Mouse (Mus musculus) olfactory bulb, adult 2 months (tissue): ENCODE results near the gene Spc24. TPM values are rescaled to one million over a fixed set of nuclear protein-coding genes. Genes with fewer than 3 reads are reported as not detected.

ENCODE experiments used
- H3K27ac ChIP-seq: fragments of 200-500 bp; 2 replicates; pipeline ENCODE4 v1.5.1; 2012; ENCODE audit warnings: low read depth, low read length; ENCODE audit not compliant: insufficient read depth
- H3K4me1 ChIP-seq: fragments of 200-500 bp; 2 replicates; pipeline ENCODE4 v1.6.1; 2012; ENCODE audit warnings: low read length; ENCODE audit not compliant: control insufficient read depth, insufficient read depth
- H3K4me3 ChIP-seq: fragments of 200-500 bp; 2 replicates; pipeline ENCODE4 v1.5.1; 2012; ENCODE audit warnings: mild to moderate bottlenecking, low read depth, low read length, moderate library complexity; ENCODE audit not compliant: insufficient read depth
- CTCF ChIP-seq: fragments of 200-500 bp; IDR thresholded peaks from 2 replicates; pipeline ENCODE4 v1.5.1; 2012; ENCODE audit warnings: low read depth, mild to moderate bottlenecking, low read length, moderate library complexity; ENCODE audit not compliant: insufficient read depth
- POLR2A ChIP-seq: fragments of 200-500 bp; IDR thresholded peaks from 2 replicates; pipeline ENCODE4 v1.6.1; 2012; ENCODE audit warnings: mild to moderate bottlenecking, low read depth, low read length, moderate library complexity; ENCODE audit not compliant: insufficient read depth
- WGBS: fragments of 180-500 bp; shearing (Covaris S2); methylation state at CpG from one replicate; pipeline ENCODE4 v1.1.7; 2018; 5-methylcytosine and 5-hydroxymethylcytosine counted together
- polyA plus RNA-seq: library from polyadenylated mRNA; stranded (reverse); fragments of >200 nt; gene quantifications from 2 replicates; pipeline ENCODE4 v1.2.4, GENCODE M21; 2012; ENCODE audit warnings: low replicate concordance; ENCODE audit not compliant: missing spikeins, insufficient read depth, insufficient read length

The Spc24 gene
- polyA plus RNA-seq, 1 experiment = not detected

DNA sequence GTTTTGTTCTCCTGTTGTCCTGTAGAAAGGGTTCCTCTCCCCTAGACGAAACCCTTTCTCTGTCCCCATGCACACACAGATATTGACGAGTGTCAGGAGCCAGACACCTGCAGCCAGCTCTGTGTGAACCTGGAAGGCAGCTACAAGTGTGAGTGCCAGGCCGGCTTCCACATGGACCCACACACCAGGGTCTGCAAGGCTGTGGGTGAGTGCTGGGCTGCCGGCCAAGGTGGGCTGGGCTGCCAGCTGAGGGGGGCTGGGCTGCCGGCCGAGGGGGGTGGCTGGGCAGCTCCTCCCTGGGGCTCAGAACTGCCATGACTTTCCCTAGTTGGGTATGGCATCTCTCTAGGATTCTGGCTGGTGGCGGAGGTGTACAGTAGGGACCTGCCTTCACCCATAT lies 21.3 kb downstream of the Spc24 start:
- Histone ChIP-seq H3K4me3 (no peak overlapping the region), H3K27ac (no peak overlapping the region), H3K4me1 (no peaks in the 10 kb centered on the region)
- 50% methylated on average over 7 of the region's 7 CpGs for WGBS
- TF ChIP-seq POLR2A (no peak), CTCF (no peak)

DNA sequence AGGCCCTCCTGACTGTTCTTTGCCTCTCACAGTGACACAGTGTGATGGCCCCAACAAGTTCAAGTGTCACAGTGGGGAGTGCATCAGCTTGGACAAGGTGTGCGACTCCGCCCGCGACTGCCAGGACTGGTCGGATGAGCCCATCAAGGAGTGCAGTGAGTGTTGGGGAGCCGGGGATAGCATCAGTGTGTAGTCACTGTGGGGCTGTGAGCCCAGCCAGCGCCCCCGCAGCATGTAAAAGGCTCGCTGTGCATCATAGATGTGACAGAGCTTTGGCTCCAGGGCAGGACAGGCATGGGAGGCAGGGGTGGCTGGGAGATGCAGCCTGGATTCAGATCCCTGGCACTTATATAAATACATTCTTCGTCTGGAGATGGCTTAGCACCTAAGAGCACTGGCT lies 22.9 kb downstream of the Spc24 start:
- no peak for TF ChIP-seq CTCF
- no peak for TF ChIP-seq POLR2A
- H3K4me1 ChIP-seq = no peaks in the 10 kb centered on the region
- 89% methylated on average over 10 of the region's 10 CpGs for WGBS
- no peak overlapping the region for H3K27ac ChIP-seq
- H3K4me3 ChIP-seq = no peak overlapping the region

DNA sequence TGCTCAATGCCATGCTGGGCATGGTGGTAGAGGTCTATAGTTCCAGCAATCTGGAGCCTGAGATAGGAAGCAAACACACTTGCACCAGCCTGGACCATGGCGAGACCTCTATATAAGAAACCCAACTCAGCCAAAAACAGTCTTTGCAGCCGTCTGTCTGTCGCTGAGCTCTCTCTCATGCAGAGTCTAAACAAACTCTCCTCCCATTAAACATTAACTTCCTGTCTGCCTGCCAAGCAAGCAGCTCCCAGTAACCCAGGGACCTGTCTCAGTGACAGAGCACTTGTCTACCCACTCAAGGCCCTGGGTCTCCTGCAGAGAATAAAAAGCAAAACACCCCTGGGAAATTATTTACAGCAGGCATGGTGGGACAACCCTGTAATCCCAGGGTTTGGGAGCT lies 23.5 kb downstream of the Spc24 start:
- Histone ChIP-seq H3K27ac (no peak overlapping the region), H3K4me1 (no peaks in the 10 kb centered on the region), H3K4me3 (no peak overlapping the region)
- 73% methylated on average over 3 of the region's 3 CpGs for WGBS
- TF ChIP-seq POLR2A = no peak
- no peak for TF ChIP-seq CTCF

DNA sequence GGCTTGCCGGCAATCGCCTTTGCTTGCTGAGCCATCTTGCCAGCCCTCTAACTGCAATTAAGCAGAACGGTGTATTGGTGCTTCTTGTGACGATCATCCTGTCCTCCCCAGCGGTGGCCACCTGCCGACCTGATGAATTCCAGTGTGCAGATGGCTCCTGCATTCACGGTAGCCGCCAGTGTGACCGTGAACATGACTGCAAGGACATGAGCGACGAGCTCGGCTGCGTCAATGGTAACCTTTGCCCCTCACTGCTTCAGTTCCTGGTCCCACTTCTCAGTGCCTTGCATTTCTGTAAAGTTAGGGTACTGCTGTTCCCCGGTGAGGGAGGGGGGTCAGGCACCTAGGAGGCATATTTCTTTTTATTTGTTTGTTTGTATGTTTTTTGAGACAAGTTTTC lies 25.0 kb downstream of the Spc24 start:
- 94% methylated on average over 14 of the region's 14 CpGs for WGBS
- TF ChIP-seq CTCF (no peak), POLR2A (no peak)
- no peaks in the 10 kb centered on the region for H3K4me1 ChIP-seq
- H3K27ac ChIP-seq = no peak overlapping the region
- no peak overlapping the region for H3K4me3 ChIP-seq

DNA sequence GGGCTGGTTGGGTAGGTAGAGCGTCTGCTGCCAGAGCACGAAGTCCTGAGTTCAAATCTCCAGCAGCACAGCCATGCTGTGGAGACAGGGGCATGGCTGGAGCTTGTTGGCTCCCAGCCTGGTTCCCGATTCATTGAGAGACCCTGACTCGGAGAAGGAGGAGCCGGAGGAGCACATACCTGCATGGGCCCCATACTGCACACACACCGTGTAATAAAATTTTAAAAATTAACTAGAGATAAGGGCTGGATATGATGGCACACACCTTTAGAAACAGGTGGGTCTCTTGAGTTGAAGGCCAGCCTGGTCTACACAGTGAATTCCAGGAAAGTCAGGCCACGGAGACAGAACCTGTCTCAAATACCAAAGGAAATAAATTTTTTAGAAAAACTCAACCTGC lies 26.1 kb downstream of the Spc24 start:
- Histone ChIP-seq H3K4me3 (no peak overlapping the region), H3K27ac (no peak overlapping the region), H3K4me1 (peaks cover 8% of the 10 kb centered on the region)
- 98% methylated on average over 7 of the region's 7 CpGs for WGBS
- no peak for TF ChIP-seq CTCF
- no peak for TF ChIP-seq POLR2A

DNA sequence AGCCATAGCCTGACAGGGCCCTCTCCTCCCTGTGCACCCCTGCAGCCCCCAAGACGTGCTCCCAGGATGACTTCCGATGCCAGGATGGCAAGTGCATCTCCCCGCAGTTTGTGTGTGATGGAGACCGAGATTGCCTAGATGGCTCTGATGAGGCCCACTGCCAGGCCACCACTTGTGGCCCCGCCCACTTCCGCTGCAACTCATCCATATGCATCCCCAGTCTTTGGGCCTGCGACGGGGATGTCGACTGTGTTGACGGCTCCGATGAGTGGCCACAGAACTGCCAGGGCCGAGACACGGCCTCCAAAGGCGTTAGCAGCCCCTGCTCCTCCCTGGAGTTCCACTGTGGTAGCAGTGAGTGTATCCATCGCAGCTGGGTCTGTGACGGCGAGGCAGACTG lies 26.7 kb downstream of the Spc24 start:
- TF ChIP-seq CTCF (no peak), POLR2A (no peak)
- H3K27ac ChIP-seq = no peak overlapping the region
- no peak overlapping the region for H3K4me3 ChIP-seq
- 74% methylated on average over 17 of the region's 17 CpGs for WGBS
- peaks cover 9% of the 10 kb centered on the region for H3K4me1 ChIP-seq

DNA sequence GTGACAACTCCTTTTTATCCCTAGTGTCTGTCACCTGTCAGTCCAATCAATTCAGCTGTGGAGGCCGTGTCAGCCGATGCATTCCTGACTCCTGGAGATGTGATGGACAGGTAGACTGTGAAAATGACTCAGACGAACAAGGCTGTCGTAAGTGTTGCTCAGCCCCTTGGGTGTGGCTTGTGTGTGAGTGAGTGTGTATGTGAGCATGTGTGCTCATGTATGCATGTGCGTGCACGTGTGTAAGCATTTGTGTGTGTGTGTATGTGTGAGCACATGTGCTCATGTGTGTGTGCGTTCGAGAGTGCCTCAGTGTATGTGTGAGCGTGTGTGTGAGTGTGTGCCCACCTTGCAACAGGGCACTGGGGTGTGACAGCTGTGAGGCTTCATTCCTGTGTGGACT lies 27.8 kb downstream of the Spc24 start:
- 95% methylated on average over 9 of the region's 9 CpGs for WGBS
- Histone ChIP-seq H3K4me1 (peaks cover 9% of the 10 kb centered on the region), H3K27ac (no peak overlapping the region), H3K4me3 (no peak overlapping the region)
- TF ChIP-seq CTCF (no peak), POLR2A (no peak)

DNA sequence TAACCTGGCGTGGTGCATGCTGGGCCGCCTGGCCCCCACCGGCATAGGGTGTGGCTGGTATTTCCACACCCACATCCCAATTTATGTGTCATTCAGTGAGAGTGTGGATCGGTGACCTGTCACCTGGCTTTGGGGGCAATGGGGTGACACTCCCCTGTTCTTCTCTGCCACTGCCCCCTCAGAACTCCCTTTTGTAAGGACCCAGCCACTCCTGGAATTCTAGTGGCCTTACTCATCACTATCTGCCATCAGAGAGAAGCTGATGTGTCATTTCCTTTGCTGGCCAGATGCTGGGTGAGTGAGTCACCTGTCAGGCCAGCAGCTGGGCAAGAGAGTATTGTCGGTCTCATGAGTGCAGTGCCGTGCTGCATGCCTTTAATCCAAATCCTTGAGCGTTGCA lies 30.8 kb downstream of the Spc24 start:
- no peak overlapping the region for H3K4me3 ChIP-seq
- WGBS = 72% methylated on average over 7 of the region's 7 CpGs
- H3K27ac ChIP-seq = no peak overlapping the region
- peaks cover 20% of the 10 kb centered on the region for H3K4me1 ChIP-seq
- TF ChIP-seq CTCF (no peak), POLR2A (no peak)

DNA sequence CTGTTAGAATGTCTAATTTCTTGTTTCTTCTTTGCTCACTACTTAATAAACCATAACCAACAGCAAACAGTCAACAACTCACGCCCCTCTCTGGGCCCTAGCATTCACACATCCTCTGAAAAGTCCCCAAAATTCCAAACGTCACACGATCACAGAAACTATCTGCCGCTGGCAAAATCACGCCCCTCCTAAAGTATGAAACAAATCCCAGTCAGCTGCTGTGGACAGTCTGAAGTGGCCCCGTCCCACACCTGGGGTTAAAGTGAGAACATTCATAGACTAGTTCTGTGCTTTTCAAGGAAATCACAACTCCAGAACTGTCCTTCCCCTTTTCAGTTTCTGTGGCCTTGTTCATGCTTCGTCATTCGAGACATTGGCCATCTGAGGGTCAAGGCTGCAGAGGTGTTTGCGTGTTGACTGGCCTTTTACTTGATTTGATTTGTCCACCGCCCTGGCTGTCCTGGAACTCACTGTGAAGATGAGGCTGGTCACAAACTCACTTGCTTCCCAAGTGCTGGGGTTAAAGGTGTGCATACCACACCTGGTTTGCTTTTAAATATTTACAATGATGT lies 31.8 kb downstream of the Spc24 start:
- Histone ChIP-seq H3K4me3 (no peak overlapping the region), H3K27ac (no peak overlapping the region), H3K4me1 (peaks cover 20% of the 10 kb centered on the region)
- TF ChIP-seq CTCF = no peak
- no peak for TF ChIP-seq POLR2A
- WGBS = 89% methylated on average over 10 of the region's 10 CpGs
